Mouse (Mus musculus) naive thymus-derived CD4-positive, alpha-beta T cell, adult 2 months (primary cell): Measurements from ENCODE around the gene Tex37.

Experiments
- DNase-seq: peaks from one replicate; pipeline ENCODE4 v3.0.0-alpha.2; 2011; ENCODE audit warnings: low read depth

The Tex37 gene

GRCm38 (mm10) chr6:70880714-70881304, 37.9 kb downstream of the Tex37 start:
- DNase-seq: peak; percentile 91

GRCm38 (mm10) chr6:70875017-70875416, 43.7 kb downstream of the Tex37 start:
- DNase-seq: no peak

- DNase-seq: peak; percentile 45
These were observed 44.5 kb downstream of the Tex37 start for GRCm38 (mm10) chr6:70874035-70874775.

- no peak for DNase-seq
These were observed 46.2 kb downstream of the Tex37 start for GRCm38 (mm10) chr6:70872570-70872969.

- peak; percentile 72 for DNase-seq
These were observed 46.6 kb downstream of the Tex37 start for GRCm38 (mm10) chr6:70872128-70872527.

GRCm38 (mm10) chr6:70871511-70871980, 47.2 kb downstream of the Tex37 start:
- DNase-seq: peak; percentile 41

GRCm38 (mm10) chr6:70867297-70867696, 51.4 kb downstream of the Tex37 start:
- no peak for DNase-seq

GRCm38 (mm10) chr6:70866761-70867160, 52.0 kb downstream of the Tex37 start:
- DNase-seq: no peak

- DNase-seq: no peak
These were observed 54.4 kb downstream of the Tex37 start for GRCm38 (mm10) chr6:70864285-70864684.
